In genomic region chrX:10484872-10485569, GRCm38 (mm10) we compare ENCODE assay signal across 8 mouse cellular contexts. TPM values are rescaled to one million over a fixed set of nuclear protein-coding genes. Genes with fewer than 3 reads are reported as not detected.
DNase-seq lines count a peak whose midpoint lies in the region; ATAC-seq and TF ChIP-seq lines count a peak whose summit lies in the region.

TSS of gene Tspan7 (plus strand) at chrX:10485158.

- H3K27me3 ChIP-seq in spleen, adult 2 months (ENCODE audit: control insufficient read depth, insufficient read depth, low read length): no peaks in the 10 kb centered on the region
- H3K27me3 ChIP-seq in forebrain, embryonic 11.5 days (ENCODE audit: control insufficient read depth, insufficient read depth, low read length): no peaks in the 10 kb centered on the region
- H3K27me3 ChIP-seq in heart, embryonic 12.5 days (replicated peaks): no peaks in the 10 kb centered on the region
- H3K27me3 ChIP-seq in kidney, embryonic 15.5 days: peaks cover 10% of the 10 kb centered on the region; the same call in 1 of the 2 replicates
- no peaks in the 10 kb centered on the region for H3K27me3 ChIP-seq in liver, adult 2 months (ENCODE audit: control insufficient read depth, insufficient read depth, low read length)
- no peaks in the 10 kb centered on the region for H3K27me3 ChIP-seq in midbrain, postnatal 0 days (ENCODE audit: insufficient read depth, low read length)
- H3K27me3 ChIP-seq in stomach, postnatal 0 days (ENCODE audit: control insufficient read depth, insufficient read depth, low read length): no peaks in the 10 kb centered on the region

- TF ChIP-seq POLR2A in spleen, adult 2 months (IDR thresholded peaks at IDR 0.05; ENCODE audit: low read depth, low read length): no peak
- TF ChIP-seq POLR2A in liver, adult 2 months (IDR thresholded peaks at IDR 0.05; ENCODE audit: extremely low read depth, insufficient read depth, low read length): no peak

- H3K9me3 ChIP-seq in forebrain, embryonic 11.5 days (ENCODE audit: control insufficient read depth, low read length): no peaks in the 10 kb centered on the region
- H3K9me3 ChIP-seq in heart, embryonic 12.5 days (replicated peaks): no peaks in the 10 kb centered on the region
- no peaks in the 10 kb centered on the region for H3K9me3 ChIP-seq in kidney, embryonic 15.5 days (replicated peaks)
- no peaks in the 10 kb centered on the region for H3K9me3 ChIP-seq in midbrain, postnatal 0 days (ENCODE audit: low read length)
- no peaks in the 10 kb centered on the region for H3K9me3 ChIP-seq in stomach, postnatal 0 days (ENCODE audit: control insufficient read depth, low read length)

- DNase-seq in spleen, adult 2 months (ENCODE audit: low read depth in 1 of 2, low spot score in 2 of 2): no peak
- DNase-seq in spleen, postnatal 14 days (ENCODE audit: low spot score in 2 of 2): no peak
- peak; percentile 84 for DNase-seq in forebrain, embryonic 11.5 days (ENCODE audit: low spot score)
- no peak for DNase-seq in liver, adult 2 months (ENCODE audit: extremely low read depth, low read depth, low spot score)
- DNase-seq in midbrain, postnatal 0 days (ENCODE audit: low spot score): peak; percentile 64
- peak; percentile 80 for DNase-seq in stomach, postnatal 0 days (ENCODE audit: low spot score)

- H3K9ac ChIP-seq in forebrain, embryonic 11.5 days (ENCODE audit: low read length): peak within 1 kb of the TSS; percentile 48
- H3K9ac ChIP-seq in heart, embryonic 12.5 days: peak within 1 kb of the TSS; percentile 67
- H3K9ac ChIP-seq in kidney, embryonic 15.5 days: peak within 1 kb of the TSS; percentile 40
- H3K9ac ChIP-seq in liver, adult 2 months (ENCODE audit: low read depth, low read length): peak within 1 kb of the TSS; percentile 67
- peak within 1 kb of the TSS; percentile 68 for H3K9ac ChIP-seq in midbrain, postnatal 0 days (replicated peaks; ENCODE audit: low read length, poor library complexity, severe bottlenecking)
- peak within 1 kb of the TSS; percentile 60 for H3K9ac ChIP-seq in stomach, postnatal 0 days (ENCODE audit: low read length)

- 22% methylated on average over 24 of the region's 41 CpGs for WGBS in spleen, adult 2 months
- WGBS in forebrain, embryonic 11.5 days: 17% methylated on average over 36 of the region's 41 CpGs
- WGBS in heart, embryonic 12.5 days: 15% methylated on average over 41 of the region's 41 CpGs
- 8% methylated on average over 33 of the region's 41 CpGs for WGBS in kidney, embryonic 15.5 days
- WGBS in liver, adult 2 months: under 1% methylated on average over 33 of the region's 41 CpGs
- WGBS in midbrain, postnatal 0 days: 18% methylated on average over 26 of the region's 41 CpGs
- 22% methylated on average over 36 of the region's 41 CpGs for WGBS in stomach, postnatal 0 days

- peak within 1 kb of the TSS; percentile 45; the same call in 1 of the 2 replicates for H3K4me3 ChIP-seq in spleen, adult 2 months (ENCODE audit: extremely low read depth, insufficient read depth, insufficient read length)
- H3K4me3 ChIP-seq in forebrain, embryonic 11.5 days (ENCODE audit: low read depth, low read length): peak within 1 kb of the TSS; percentile 45
- H3K4me3 ChIP-seq in heart, embryonic 12.5 days: peak within 1 kb of the TSS; percentile 59
- peak within 1 kb of the TSS; percentile 54 for H3K4me3 ChIP-seq in kidney, embryonic 15.5 days (replicated peaks)
- peak within 1 kb of the TSS; percentile 61 for H3K4me3 ChIP-seq in liver, adult 2 months (ENCODE audit: insufficient read depth, low read depth, low read length)
- H3K4me3 ChIP-seq in midbrain, postnatal 0 days (ENCODE audit: low read depth, low read length): peak within 1 kb of the TSS; percentile 51
- peak within 1 kb of the TSS; percentile 47 for H3K4me3 ChIP-seq in stomach, postnatal 0 days (ENCODE audit: low read depth, low read length)

- peaks cover 3% of the 10 kb centered on the region; the same call in 1 of the 2 replicates for H3K79me2 ChIP-seq in liver, adult 2 months (ENCODE audit: control insufficient read depth, insufficient read depth, low read length)

- H3K27ac ChIP-seq in spleen, adult 2 months (ENCODE audit: insufficient read depth, low read length): no peak within 1 kb of the TSS; the same call in 1 of the 2 replicates
- H3K27ac ChIP-seq in forebrain, embryonic 11.5 days (ENCODE audit: low read depth, low read length): no peak within 1 kb of the TSS
- peak within 1 kb of the TSS; percentile 43; the same call in 1 of the 2 replicates for H3K27ac ChIP-seq in heart, embryonic 12.5 days (ENCODE audit: poor library complexity, severe bottlenecking)
- peak within 1 kb of the TSS; percentile 56; the same call in 1 of the 2 replicates for H3K27ac ChIP-seq in kidney, embryonic 15.5 days
- H3K27ac ChIP-seq in liver, adult 2 months (replicated peaks; ENCODE audit: insufficient read depth, low read depth, low read length): peak within 1 kb of the TSS; percentile 54
- peak within 1 kb of the TSS; percentile 78 for H3K27ac ChIP-seq in midbrain, postnatal 0 days (ENCODE audit: low read depth, low read length)
- H3K27ac ChIP-seq in stomach, postnatal 0 days (replicated peaks): 0 out of 2 replicates have a peak within 1 kb of the TSS, but pooled peaks have one; percentile 1

- H3K36me3 ChIP-seq in spleen, adult 2 months (ENCODE audit: control insufficient read depth, insufficient read depth, low read length): no peaks in the 10 kb centered on the region
- no peaks in the 10 kb centered on the region for H3K36me3 ChIP-seq in forebrain, embryonic 11.5 days (ENCODE audit: control insufficient read depth, insufficient read depth, low read length)
- no peaks in the 10 kb centered on the region for H3K36me3 ChIP-seq in heart, embryonic 12.5 days
- no peaks in the 10 kb centered on the region for H3K36me3 ChIP-seq in kidney, embryonic 15.5 days
- H3K36me3 ChIP-seq in liver, adult 2 months (ENCODE audit: control insufficient read depth, insufficient read depth, low read length): no peaks in the 10 kb centered on the region
- H3K36me3 ChIP-seq in midbrain, postnatal 0 days (ENCODE audit: insufficient read depth, low read length): no peaks in the 10 kb centered on the region
- H3K36me3 ChIP-seq in stomach, postnatal 0 days (ENCODE audit: control insufficient read depth, insufficient read depth, low read length): no peaks in the 10 kb centered on the region

- TF ChIP-seq EP300 in stomach, postnatal 0 days (optimal IDR thresholded peaks at IDR 0.05): no peak

- H3K4me2 ChIP-seq in forebrain, embryonic 11.5 days (ENCODE audit: low read depth, low read length, severe bottlenecking): peak within 1 kb of the TSS; percentile 56
- peak within 1 kb of the TSS; percentile 72 for H3K4me2 ChIP-seq in heart, embryonic 12.5 days
- peak within 1 kb of the TSS; percentile 71 for H3K4me2 ChIP-seq in kidney, embryonic 15.5 days
- peak within 1 kb of the TSS; percentile 49 for H3K4me2 ChIP-seq in midbrain, postnatal 0 days (ENCODE audit: low read depth, low read length, poor library complexity, severe bottlenecking)
- H3K4me2 ChIP-seq in stomach, postnatal 0 days (replicated peaks; ENCODE audit: low read depth): peak within 1 kb of the TSS; percentile 64

- no peaks in the 10 kb centered on the region for H3K4me1 ChIP-seq in spleen, adult 2 months (ENCODE audit: control insufficient read depth, insufficient read depth, insufficient read length)
- H3K4me1 ChIP-seq in forebrain, embryonic 11.5 days (replicated peaks; ENCODE audit: control insufficient read depth, insufficient read depth, low read length): no peaks in the 10 kb centered on the region
- H3K4me1 ChIP-seq in heart, embryonic 12.5 days (replicated peaks): no peaks in the 10 kb centered on the region
- no peaks in the 10 kb centered on the region for H3K4me1 ChIP-seq in kidney, embryonic 15.5 days
- no peaks in the 10 kb centered on the region for H3K4me1 ChIP-seq in liver, adult 2 months (ENCODE audit: control insufficient read depth, insufficient read depth, low read length)
- no peaks in the 10 kb centered on the region for H3K4me1 ChIP-seq in midbrain, postnatal 0 days (ENCODE audit: insufficient read depth, low read length)
- no peaks in the 10 kb centered on the region for H3K4me1 ChIP-seq in stomach, postnatal 0 days (replicated peaks; ENCODE audit: control insufficient read depth, insufficient read depth)

- peak; percentile 88 for ATAC-seq in forebrain, embryonic 11.5 days (replicated peaks; ENCODE audit: low FRiP score)
- ATAC-seq in heart, embryonic 12.5 days (ENCODE audit: insufficient number of reproducible peaks, low FRiP score): peak; percentile 75
- peak; percentile 85 for ATAC-seq in kidney, embryonic 15.5 days (replicated peaks; ENCODE audit: low FRiP score)
- peak; percentile 81 for ATAC-seq in midbrain, postnatal 0 days (ENCODE audit: low FRiP score)
- peak; percentile 82 for ATAC-seq in stomach, postnatal 0 days (ENCODE audit: low FRiP score, low TSS enrichment)

- no peak for TF ChIP-seq CTCF in spleen, adult 2 months (IDR thresholded peaks at IDR 0.05; ENCODE audit: extremely low read depth, insufficient read depth, insufficient read length, insufficient replicate concordance)
- peak; percentile 3; the same call in 1 of the 2 replicates for TF ChIP-seq CTCF in liver, adult 2 months (IDR thresholded peaks at IDR 0.05; ENCODE audit: low read depth, low read length)
- no peak for TF ChIP-seq CTCF in midbrain, postnatal 0 days (IDR thresholded peaks at IDR 0.05)
- no peak for TF ChIP-seq CTCF in stomach, postnatal 0 days (IDR thresholded peaks at IDR 0.05; ENCODE audit: low read depth)

RNA-seq across cellular contexts. Expression of gene Tspan7, which starts in this region (rescaled TPM):
- polyA plus RNA-seq in spleen, adult 2 months (2012; rRNA removed): 23.5 and 25.9 TPM in 2 replicates
- 86.8 and 87.0 TPM in 2 replicates for polyA plus RNA-seq in forebrain, embryonic 11.5 days (2014; fragmentation: Nextera tagmentation; extraction: Ambion mirVana)
- polyA plus RNA-seq in heart, embryonic 12.5 days (2016; fragmentation: Nextera tagmentation; extraction: Ambion mirVana): 81.3 and 83.3 TPM in 2 replicates
- polyA plus RNA-seq in kidney, embryonic 15.5 days (2015; fragmentation: Nextera tagmentation; extraction: Ambion mirVana): 102 and 105 TPM in 2 replicates
- 11.9 and 12.7 TPM in 2 replicates for total RNA-seq in liver, adult 2 months (2014; rRNA removed)
- polyA plus RNA-seq in liver, adult 2 months (2012; rRNA removed): 18.4 and 27.0 TPM in 2 replicates
- 318 and 333 TPM in 2 replicates for total RNA-seq in midbrain, postnatal 0 days (2014; rRNA removed)
- 724 and 778 TPM in 2 replicates for polyA plus RNA-seq in midbrain, postnatal 0 days (2015; fragmentation: Nextera tagmentation; extraction: Ambion mirVana)
- 72.6 and 80.2 TPM in 2 replicates for polyA plus RNA-seq in stomach, postnatal 0 days (2015; fragmentation: Nextera tagmentation; extraction: Ambion mirVana)

Comparison
In these comparisons a context has a peak if more than half of its experiments do, and no peak if none do; other contexts are left out.
1. RNA of gene Tspan7 (total RNA-seq): 318 to 333 TPM in midbrain, postnatal 0 days; 11.9 to 12.7 TPM in liver, adult 2 months; every median in the first group is over 10 times any median in the second.
2. DNase-seq: peak in forebrain, embryonic 11.5 days (single experiment), midbrain, postnatal 0 days (single experiment) and stomach, postnatal 0 days (single experiment); none in spleen, adult 2 months (0 of 2), spleen, postnatal 14 days (0 of 2) and liver, adult 2 months (single experiment).
3. H3K27ac ChIP-seq: peak in heart, embryonic 12.5 days (single experiment), kidney, embryonic 15.5 days (single experiment), liver, adult 2 months (single experiment), midbrain, postnatal 0 days (single experiment) and stomach, postnatal 0 days (single experiment); none in spleen, adult 2 months (single experiment) and forebrain, embryonic 11.5 days (single experiment).
4. Peak in every context shown above with its lines, with median percentiles within 50 percentile points of each other: H3K4me3 ChIP-seq, ATAC-seq, H3K4me2 ChIP-seq and H3K9ac ChIP-seq.